Mouse (Mus musculus) forebrain, embryonic 12.5 days (tissue): Measurements from ENCODE around the gene Mcoln2. TPM values are rescaled to one million over a fixed set of nuclear protein-coding genes. Genes with fewer than 3 reads are reported as not detected.

Experiments
- ATAC-seq: fragments of 200-750 bp; cut with Nextera tagmentation; 2 replicates; pipeline ENCODE4 v1.8.0; 2017; ENCODE audit warnings: moderate TSS enrichment; ENCODE audit not compliant: low FRiP score
- H3K27ac ChIP-seq: fragments of 300-500 bp; sonication (generic); 2 replicates; pipeline ENCODE4 v1.5.1; 2016; ENCODE audit warnings: mild to moderate bottlenecking
- H3K27me3 ChIP-seq: fragments of 300-500 bp; sonication (generic); 2 replicates; pipeline ENCODE4 v1.6.1; 2016; ENCODE audit warnings: mild to moderate bottlenecking
- H3K36me3 ChIP-seq: fragments of 300-500 bp; sonication (generic); replicated peaks from 2 replicates; pipeline ENCODE4 v1.6.1; 2016; ENCODE audit warnings: mild to moderate bottlenecking
- H3K4me1 ChIP-seq: fragments of 300-500 bp; sonication (generic); 2 replicates; pipeline ENCODE4 v1.6.1; 2016
- H3K4me2 ChIP-seq: fragments of 300-500 bp; sonication (generic); 2 replicates; pipeline ENCODE4 v1.6.1; 2016; ENCODE audit warnings: mild to moderate bottlenecking, moderate library complexity
- H3K4me3 ChIP-seq: fragments of 300-500 bp; sonication (generic); replicated peaks from 2 replicates; pipeline ENCODE4 v1.5.1; 2016; ENCODE audit warnings: mild to moderate bottlenecking
- H3K9ac ChIP-seq: fragments of 300-500 bp; sonication (generic); 2 replicates; pipeline ENCODE4 v1.6.1; 2016; ENCODE audit warnings: mild to moderate bottlenecking
- H3K9me3 ChIP-seq: fragments of 300-500 bp; sonication (generic); 2 replicates; pipeline ENCODE4 v1.6.1; 2016
- WGBS: fragments of 180-500 bp; shearing (Covaris S2); methylation state at CpG from one replicate; pipeline ENCODE4 v1.1.7; 2016; 5-methylcytosine and 5-hydroxymethylcytosine counted together
- polyA plus RNA-seq: library from polyadenylated mRNA; unstranded; fragments of >200 nt; fragmentation: Nextera tagmentation; extraction: Ambion mirVana; gene quantifications from 2 replicates; pipeline ENCODE4 v1.2.1, GENCODE M21; 2016

The Mcoln2 gene
- polyA plus RNA-seq, result 0.20 and 0.23 TPM in 2 replicates

- peak within 1 kb of the TSS; percentile 45 for H3K4me3 ChIP-seq
- H3K27ac ChIP-seq, result no peak within 1 kb of the TSS
- H3K27me3 ChIP-seq, result peaks cover 38% of the 10 kb centered on the region
- H3K36me3 ChIP-seq, result no peaks in the 10 kb centered on the region
- peak within 1 kb of the TSS; percentile 87 for H3K4me2 ChIP-seq
- H3K4me1 ChIP-seq, result peaks cover 18% of the 10 kb centered on the region
- 0 out of 2 replicates have a peak, but pooled peaks have one; percentile 49 for ATAC-seq
- H3K9ac ChIP-seq, result peak within 1 kb of the TSS; percentile 49
- WGBS, result 17% methylated on average over 28 of the region's 34 CpGs
- no peaks in the 10 kb centered on the region for H3K9me3 ChIP-seq
These were observed at the start of gene Mcoln2 for GRCm38 (mm10) chr3:146149156-146150057. Gene Mcoln2 (plus strand): TSS chr3:146149833.

DNA sequence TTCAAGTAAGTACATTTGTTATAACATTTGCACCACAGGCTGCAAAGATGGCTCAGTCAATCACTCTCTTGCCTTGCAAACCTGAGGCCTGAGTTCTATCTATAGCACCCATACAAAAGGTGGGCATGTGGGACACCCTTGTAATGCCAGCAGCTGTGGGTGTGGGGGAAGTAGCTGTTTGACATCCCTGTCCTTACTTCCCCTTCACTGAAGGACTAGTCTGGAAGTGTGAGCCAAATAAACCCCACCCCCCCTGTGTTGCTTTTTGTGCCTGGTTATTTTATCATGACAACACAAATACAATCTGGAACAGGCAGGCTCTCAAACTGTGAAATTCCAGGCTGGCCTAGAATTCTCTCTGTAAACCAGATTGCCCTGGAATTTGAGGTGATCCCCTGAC, 49.7 kb upstream of the Mcoln2 start:
- Histone ChIP-seq H3K9me3 (no peaks in the 10 kb centered on the region), H3K27me3 (no peaks in the 10 kb centered on the region), H3K4me1 (no peaks in the 10 kb centered on the region), H3K4me3 (no peak overlapping the region), H3K4me2 (no peak overlapping the region), H3K27ac (no peak overlapping the region), H3K9ac (no peak overlapping the region), H3K36me3 (no peaks in the 10 kb centered on the region)
- no peak for ATAC-seq

DNA sequence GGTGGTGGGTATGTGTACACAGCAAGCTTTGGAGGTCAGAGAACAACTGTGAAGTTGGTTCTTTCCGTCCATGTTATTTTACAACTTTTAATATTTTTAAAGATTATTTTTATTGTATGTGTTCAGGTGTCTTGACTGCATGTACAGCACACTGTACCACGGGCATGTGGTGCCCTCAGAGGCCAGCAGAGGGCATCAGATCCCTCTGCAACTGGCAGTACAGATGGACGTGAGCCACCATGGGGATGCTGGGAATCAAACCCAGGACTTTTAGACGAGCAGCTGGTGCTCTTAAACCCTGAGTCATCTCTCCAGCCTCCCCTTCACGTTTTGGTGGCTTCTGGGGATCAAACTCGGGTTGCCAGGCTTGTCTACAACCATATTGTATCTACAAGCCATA, 47.6 kb upstream of the Mcoln2 start:
- 0 out of 2 replicates have a peak, but pooled peaks cover 3% of the 10 kb centered on the region for H3K9me3 ChIP-seq
- H3K27me3 ChIP-seq, result peaks cover 7% of the 10 kb centered on the region
- 63% methylated on average over 6 of the region's 6 CpGs for WGBS

DNA sequence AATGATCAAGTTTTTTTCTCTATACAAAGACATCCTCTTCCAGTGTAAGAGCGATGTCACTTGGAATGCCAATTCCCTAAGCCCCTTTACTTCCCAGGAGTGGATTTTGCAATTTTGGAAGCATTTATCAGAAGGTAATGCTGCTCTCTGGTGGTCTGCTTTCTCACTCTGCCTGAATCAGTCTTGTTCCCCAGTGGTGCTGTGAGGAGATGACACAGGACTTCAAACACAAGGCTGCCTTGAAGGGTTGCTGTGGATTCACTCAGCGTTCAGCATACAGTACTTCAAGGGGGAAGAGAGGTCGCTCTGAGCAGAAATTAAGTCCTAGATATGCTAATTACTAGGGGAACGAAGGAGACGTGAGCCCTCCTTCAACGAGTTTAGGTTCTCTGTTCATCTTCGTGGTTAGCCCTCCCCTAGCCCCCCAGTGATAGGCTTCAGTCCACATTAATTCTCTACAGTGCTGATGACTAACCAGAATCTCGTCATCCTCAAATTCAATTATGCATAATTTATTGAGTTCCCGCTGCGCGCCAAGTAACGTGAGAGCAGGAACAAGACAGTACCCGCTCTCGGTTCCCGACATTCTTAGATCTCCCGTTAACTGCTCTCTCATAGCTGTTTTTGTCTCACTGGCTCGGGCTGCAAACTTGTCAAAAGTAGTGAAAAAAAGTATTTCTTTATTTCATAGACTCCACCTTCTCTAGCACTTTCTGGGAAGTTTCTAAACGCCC, 42.4 kb upstream of the Mcoln2 start:
- peak; percentile 68; the same call in 1 of the 2 replicates for ATAC-seq
- peak overlapping the region; percentile 26; the same call in 1 of the 2 replicates for H3K9ac ChIP-seq
- H3K27ac ChIP-seq, result no peak overlapping the region
- WGBS, result 4% methylated on average over 18 of the region's 18 CpGs
- H3K4me3 ChIP-seq, result peak overlapping the region; percentile 41
- H3K36me3 ChIP-seq, result no peaks in the 10 kb centered on the region
- peaks cover 5% of the 10 kb centered on the region; the same call in 1 of the 2 replicates for H3K4me1 ChIP-seq
- 0 out of 2 replicates have a peak, but pooled peaks cover 3% of the 10 kb centered on the region for H3K9me3 ChIP-seq
- peak overlapping the region; percentile 76 for H3K4me2 ChIP-seq
- H3K27me3 ChIP-seq, result peaks cover 7% of the 10 kb centered on the region

More for the DNA sequence above, 47.6 kb upstream of the Mcoln2 start:
- no peak overlapping the region for H3K27ac ChIP-seq
- no peak for ATAC-seq
- H3K9ac ChIP-seq, result no peak overlapping the region
- H3K4me2 ChIP-seq, result no peak overlapping the region
- H3K4me1 ChIP-seq, result peaks cover 4% of the 10 kb centered on the region; the same call in 1 of the 2 replicates
- no peaks in the 10 kb centered on the region for H3K36me3 ChIP-seq
- no peak overlapping the region for H3K4me3 ChIP-seq

DNA sequence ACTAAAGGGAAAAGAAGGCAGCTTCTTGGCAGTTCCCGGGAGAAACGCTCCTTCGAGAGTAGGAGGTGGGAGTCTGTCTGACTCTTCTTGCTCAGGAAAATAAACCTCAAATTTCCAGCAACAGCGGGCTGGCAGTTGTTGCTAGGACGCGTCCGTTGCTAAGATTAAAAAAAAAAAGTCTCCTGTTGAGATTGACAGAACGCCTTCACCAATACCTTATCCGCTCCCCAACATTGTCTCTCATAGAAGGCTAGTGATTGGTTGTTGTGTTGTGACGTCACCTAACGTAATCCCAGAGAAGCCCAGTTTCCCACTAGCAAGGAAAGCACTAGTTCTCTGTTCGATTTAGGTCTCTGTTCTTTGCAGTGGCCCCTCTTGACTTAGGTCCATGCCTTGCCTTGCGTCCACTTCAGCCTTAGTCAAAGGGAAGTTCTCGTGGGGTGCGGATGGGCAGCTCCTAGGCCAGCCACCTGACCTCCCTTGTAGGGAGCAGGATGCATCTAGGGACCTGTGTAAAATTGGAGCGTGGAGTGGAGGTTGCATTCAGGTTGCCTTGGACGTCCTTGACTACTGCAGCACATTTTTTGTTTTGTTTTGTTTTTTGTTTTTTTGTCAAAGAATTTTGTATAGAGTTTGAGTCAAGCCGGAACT, 41.6 kb upstream of the Mcoln2 start, which contains the start of gene Wdr63:
Gene Wdr63, minus strand, starts transcription at position 210 of the 651 bp plus-strand sequence.
- Histone ChIP-seq H3K27ac (no peak within 1 kb of the TSS), H3K4me2 (peak within 1 kb of the TSS; percentile 76), H3K9me3 (0 out of 2 replicates have a peak, but pooled peaks cover 3% of the 10 kb centered on the region), H3K4me1 (peaks cover 5% of the 10 kb centered on the region; the same call in 1 of the 2 replicates), H3K36me3 (no peaks in the 10 kb centered on the region), H3K4me3 (peak within 1 kb of the TSS; percentile 41), H3K9ac (peak within 1 kb of the TSS; percentile 49; the same call in 1 of the 2 replicates), H3K27me3 (peaks cover 7% of the 10 kb centered on the region)
- peak; percentile 98 for ATAC-seq
- 10% methylated on average over 18 of the region's 18 CpGs for WGBS

DNA sequence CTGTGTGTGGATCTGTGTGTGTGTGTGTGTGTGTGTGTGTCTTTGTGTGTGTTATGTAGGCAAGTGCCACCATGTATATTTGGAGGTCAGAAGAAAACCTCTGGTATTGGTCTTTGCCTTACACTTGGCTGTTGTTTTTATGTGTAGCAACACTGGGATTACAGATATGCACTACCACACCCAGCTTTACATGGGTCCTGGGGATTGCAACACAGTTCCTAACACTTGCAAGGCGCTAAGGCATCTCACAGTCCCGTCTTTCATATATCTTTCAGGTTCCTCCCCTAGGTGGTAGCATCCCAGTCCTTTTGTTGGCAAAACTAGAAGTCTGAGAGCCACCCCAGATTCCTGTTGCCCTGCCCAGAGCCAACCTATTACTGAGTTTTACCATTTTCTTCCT, 40.7 kb upstream of the Mcoln2 start:
- H3K36me3 ChIP-seq, result no peaks in the 10 kb centered on the region
- H3K9me3 ChIP-seq, result 0 out of 2 replicates have a peak, but pooled peaks cover 3% of the 10 kb centered on the region
- no peak overlapping the region for H3K4me2 ChIP-seq
- no peak overlapping the region for H3K4me3 ChIP-seq
- ATAC-seq, result no peak
- H3K27me3 ChIP-seq, result peaks cover 7% of the 10 kb centered on the region
- WGBS, result 77% methylated on average over 2 of the region's 2 CpGs
- H3K9ac ChIP-seq, result no peak overlapping the region
- peaks cover 5% of the 10 kb centered on the region; the same call in 1 of the 2 replicates for H3K4me1 ChIP-seq
- no peak overlapping the region for H3K27ac ChIP-seq

DNA sequence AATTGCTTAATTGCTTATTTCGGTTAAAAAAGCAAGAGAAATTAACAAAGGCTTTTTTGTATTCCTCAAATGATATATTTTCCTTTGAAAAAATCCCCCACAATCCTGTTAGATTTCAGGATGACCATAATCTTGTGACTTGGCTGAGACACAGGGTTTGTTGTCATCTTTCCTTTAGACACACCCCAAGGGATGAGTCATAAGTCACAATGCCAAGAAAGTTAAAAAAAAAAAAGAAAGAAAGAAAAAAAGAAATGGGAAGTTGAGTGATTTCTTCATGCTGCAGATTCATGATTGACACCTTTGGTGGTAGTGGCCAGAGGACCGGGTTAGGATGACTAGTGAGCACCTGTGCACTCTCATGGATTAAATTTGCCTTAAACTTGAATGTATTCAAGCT, 39.3 kb upstream of the Mcoln2 start:
- WGBS, result 81% methylated on average over 2 of the region's 2 CpGs
- Histone ChIP-seq H3K27me3 (peaks cover 7% of the 10 kb centered on the region), H3K9me3 (0 out of 2 replicates have a peak, but pooled peaks cover 3% of the 10 kb centered on the region), H3K4me1 (peaks cover 5% of the 10 kb centered on the region; the same call in 1 of the 2 replicates), H3K9ac (no peak overlapping the region), H3K27ac (no peak overlapping the region), H3K36me3 (no peaks in the 10 kb centered on the region), H3K4me2 (no peak overlapping the region), H3K4me3 (no peak overlapping the region)
- ATAC-seq, result no peak

- Histone ChIP-seq H3K36me3 (no peaks in the 10 kb centered on the region), H3K9ac (no peak overlapping the region), H3K4me2 (no peak overlapping the region), H3K4me1 (peaks cover 5% of the 10 kb centered on the region; the same call in 1 of the 2 replicates), H3K4me3 (no peak overlapping the region), H3K9me3 (0 out of 2 replicates have a peak, but pooled peaks cover 3% of the 10 kb centered on the region), H3K27me3 (peaks cover 7% of the 10 kb centered on the region), H3K27ac (no peak overlapping the region)
- 78% methylated on average over 6 of the region's 6 CpGs for WGBS
- ATAC-seq, result no peak
These were observed 38.7 kb upstream of the Mcoln2 start for GRCm38 (mm10) chr3:146110916-146111315.

GRCm38 (mm10) chr3:146117258-146117996, 32.2 kb upstream of the Mcoln2 start, which contains the start of gene Mcoln3:
Gene Mcoln3 (plus strand): TSS chr3:146117450.
- Histone ChIP-seq H3K4me2 (peak within 1 kb of the TSS; percentile 36), H3K4me3 (peak within 1 kb of the TSS; percentile 14; the same call in 1 of the 2 replicates), H3K9ac (no peak within 1 kb of the TSS), H3K36me3 (no peaks in the 10 kb centered on the region), H3K4me1 (peaks cover 14% of the 10 kb centered on the region), H3K27ac (no peak within 1 kb of the TSS), H3K27me3 (peaks cover 33% of the 10 kb centered on the region), H3K9me3 (no peaks in the 10 kb centered on the region)
- ATAC-seq, result no peak
- WGBS, result 9% methylated on average over 35 of the region's 35 CpGs

DNA sequence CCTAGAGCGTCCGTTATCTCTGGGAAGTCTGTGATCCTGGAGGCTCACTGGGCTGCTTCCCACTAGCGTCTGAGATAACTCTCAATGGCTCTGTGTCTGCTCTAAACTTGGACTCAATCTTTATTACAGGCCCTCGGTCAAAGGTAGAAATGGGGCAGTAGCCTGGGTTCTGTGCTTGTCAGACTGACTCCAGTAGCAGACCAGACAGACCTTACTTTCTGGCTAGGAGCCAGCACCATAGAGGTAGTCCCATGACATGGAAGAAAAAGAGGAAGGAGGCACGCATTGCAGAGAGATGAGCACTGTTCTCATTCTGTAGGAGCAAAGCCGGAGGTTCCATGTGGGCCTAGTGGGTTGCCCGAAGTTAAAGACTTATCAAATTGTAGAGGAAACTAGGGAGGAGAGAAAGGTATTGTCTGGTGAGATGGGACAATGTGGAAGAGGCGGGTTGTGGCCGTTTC, 31.6 kb upstream of the Mcoln2 start:
- Histone ChIP-seq H3K9ac (no peak overlapping the region), H3K27ac (no peak overlapping the region)

More for the DNA sequence above, 31.6 kb upstream of the Mcoln2 start:
- no peak for ATAC-seq
- H3K4me1 ChIP-seq, result peaks cover 14% of the 10 kb centered on the region
- 58% methylated on average over 9 of the region's 9 CpGs for WGBS
- H3K36me3 ChIP-seq, result no peaks in the 10 kb centered on the region
- H3K9me3 ChIP-seq, result no peaks in the 10 kb centered on the region
- peaks cover 33% of the 10 kb centered on the region for H3K27me3 ChIP-seq
- no peak overlapping the region for H3K4me2 ChIP-seq
- H3K4me3 ChIP-seq, result no peak overlapping the region
